Mouse (Mus musculus): ENCODE measurements around the gene Aff1. TPM values are rescaled to one million over a fixed set of nuclear protein-coding genes. Genes with fewer than 3 reads are reported as not detected.

The Aff1 gene
- total and polyA plus RNA-seq, 2 experiments from 2014 or later: 1.6 to 6.4 TPM

DNA sequence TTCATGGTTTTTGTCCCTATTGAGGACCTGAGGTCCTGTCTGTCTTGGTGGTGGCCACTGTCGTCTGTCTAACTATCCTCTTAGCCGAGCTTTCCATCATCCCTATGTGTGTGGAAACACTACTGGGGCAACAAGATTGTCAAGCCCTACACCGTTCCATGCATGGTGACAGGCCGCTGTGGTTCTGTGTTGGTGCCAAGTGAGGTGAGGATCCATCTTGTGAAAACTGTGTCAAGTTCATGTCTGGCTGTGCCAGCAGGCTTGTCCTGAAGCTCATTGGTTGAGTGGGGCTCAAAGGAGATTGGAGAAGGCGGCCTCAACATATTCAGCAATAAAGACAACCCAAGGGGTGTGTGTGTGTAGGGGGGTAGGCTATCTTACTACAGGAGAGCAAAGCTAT is 102.9 kb downstream of the Aff1 start:
- H3K27ac ChIP-seq (ENCODE audit: low read depth, low read length): no peak overlapping the region
- H3K27me3 ChIP-seq (ENCODE audit: insufficient read depth, low read length): no peaks in the 10 kb centered on the region
- H3K36me3 ChIP-seq (ENCODE audit: insufficient read depth, low read length): no peaks in the 10 kb centered on the region
- H3K9me3 ChIP-seq (ENCODE audit: low read length): no peaks in the 10 kb centered on the region
- ATAC-seq (ENCODE audit: low FRiP score) (no peak), DNase-seq (ENCODE audit: low spot score) (no peak)
- H3K9ac ChIP-seq (replicated peaks; ENCODE audit: low read length, poor library complexity, severe bottlenecking): no peak overlapping the region
- no peak overlapping the region for H3K4me2 ChIP-seq (ENCODE audit: low read depth, low read length, poor library complexity, severe bottlenecking)
- 0 out of 2 replicates have a peak, but pooled peaks cover 3% of the 10 kb centered on the region for H3K4me1 ChIP-seq (ENCODE audit: insufficient read depth, low read length)
- WGBS: over 99% methylated on average over 5 of the region's 5 CpGs
- TF ChIP-seq CTCF (IDR thresholded peaks at IDR 0.05): no peak
- H3K4me3 ChIP-seq (ENCODE audit: low read depth, low read length): no peak overlapping the region

DNA sequence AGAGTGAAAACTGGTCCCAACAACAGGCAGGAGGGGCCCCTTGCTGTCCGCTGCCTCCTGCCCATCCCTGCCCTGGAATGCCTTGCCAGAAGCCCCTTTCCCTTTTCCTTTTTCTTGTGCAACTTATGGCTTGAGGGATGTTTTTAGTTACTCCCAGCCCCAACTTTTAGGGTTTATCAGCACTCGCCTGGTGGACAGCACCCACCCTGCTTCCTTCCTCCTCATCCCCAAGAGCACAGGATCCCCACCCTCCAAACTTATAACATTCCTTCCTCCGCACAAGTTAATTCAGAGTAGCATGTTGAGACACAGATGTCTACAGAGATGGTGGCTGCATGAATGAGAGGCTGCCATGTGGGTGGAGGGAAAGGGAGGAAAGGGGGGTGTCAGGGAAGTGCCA is 103.9 kb downstream of the Aff1 start:
- Histone ChIP-seq H3K36me3 (ENCODE audit: insufficient read depth, low read length) (no peaks in the 10 kb centered on the region), H3K4me3 (ENCODE audit: low read depth, low read length) (no peak overlapping the region), H3K27ac (ENCODE audit: low read depth, low read length) (no peak overlapping the region), H3K27me3 (ENCODE audit: insufficient read depth, low read length) (no peaks in the 10 kb centered on the region), H3K4me1 (ENCODE audit: insufficient read depth, low read length) (0 out of 2 replicates have a peak, but pooled peaks cover 3% of the 10 kb centered on the region), H3K4me2 (ENCODE audit: low read depth, low read length, poor library complexity, severe bottlenecking) (no peak overlapping the region), H3K9me3 (ENCODE audit: low read length) (no peaks in the 10 kb centered on the region), H3K9ac (replicated peaks; ENCODE audit: low read length, poor library complexity, severe bottlenecking) (no peak overlapping the region)
- ATAC-seq (ENCODE audit: low FRiP score) (no peak), DNase-seq (ENCODE audit: low spot score) (no peak)
- TF ChIP-seq CTCF (IDR thresholded peaks at IDR 0.05): no peak
- 80% methylated on average over 3 of the region's 3 CpGs for WGBS

GRCm38 (mm10) chr5:103797774-103798173 is 105.6 kb downstream of the Aff1 start:
- Histone ChIP-seq H3K4me1 (ENCODE audit: insufficient read depth, low read length) (0 out of 2 replicates have a peak, but pooled peaks cover 3% of the 10 kb centered on the region), H3K27me3 (ENCODE audit: insufficient read depth, low read length) (no peaks in the 10 kb centered on the region), H3K4me3 (ENCODE audit: low read depth, low read length) (no peak overlapping the region), H3K36me3 (ENCODE audit: insufficient read depth, low read length) (no peaks in the 10 kb centered on the region), H3K9me3 (ENCODE audit: low read length) (no peaks in the 10 kb centered on the region), H3K4me2 (ENCODE audit: low read depth, low read length, poor library complexity, severe bottlenecking) (no peak overlapping the region), H3K27ac (ENCODE audit: low read depth, low read length) (no peak overlapping the region), H3K9ac (replicated peaks; ENCODE audit: low read length, poor library complexity, severe bottlenecking) (no peak overlapping the region)
- WGBS: 52% methylated on average over 10 of the region's 10 CpGs
- DNase-seq (ENCODE audit: low spot score): peak; percentile 70
- no peak for TF ChIP-seq CTCF (IDR thresholded peaks at IDR 0.05)
- ATAC-seq (ENCODE audit: low FRiP score): no peak

DNA sequence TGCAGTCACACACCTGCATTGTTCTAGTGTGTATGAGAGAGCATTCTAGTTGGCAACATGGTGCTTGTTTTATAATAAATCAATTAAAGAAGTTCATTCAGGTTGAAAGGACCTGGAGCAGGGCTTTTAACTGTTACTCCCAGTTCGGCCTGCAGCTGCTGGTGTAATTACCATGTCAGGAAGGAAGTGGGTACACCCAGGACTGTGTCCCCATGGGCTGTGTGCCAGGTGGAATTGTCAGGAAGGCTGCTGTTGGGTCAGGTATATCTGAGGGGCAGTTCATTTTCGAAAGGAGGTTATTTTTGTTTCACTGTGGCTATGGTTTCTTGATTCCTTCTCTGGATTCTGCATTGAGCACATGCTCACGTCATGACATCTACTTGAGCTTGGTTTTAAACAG is 107.3 kb downstream of the Aff1 start:
- DNase-seq (ENCODE audit: low spot score) (no peak), ATAC-seq (ENCODE audit: low FRiP score) (no peak)
- TF ChIP-seq CTCF (IDR thresholded peaks at IDR 0.05): no peak
- Histone ChIP-seq H3K27ac (ENCODE audit: low read depth, low read length) (no peak overlapping the region), H3K9me3 (ENCODE audit: low read length) (no peaks in the 10 kb centered on the region), H3K36me3 (ENCODE audit: insufficient read depth, low read length) (no peaks in the 10 kb centered on the region), H3K4me3 (ENCODE audit: low read depth, low read length) (no peak overlapping the region), H3K4me2 (ENCODE audit: low read depth, low read length, poor library complexity, severe bottlenecking) (no peak overlapping the region), H3K27me3 (ENCODE audit: insufficient read depth, low read length) (no peaks in the 10 kb centered on the region), H3K4me1 (ENCODE audit: insufficient read depth, low read length) (0 out of 2 replicates have a peak, but pooled peaks cover 3% of the 10 kb centered on the region), H3K9ac (replicated peaks; ENCODE audit: low read length, poor library complexity, severe bottlenecking) (no peak overlapping the region)
- WGBS: 76% methylated on average over 3 of the region's 3 CpGs

- Histone ChIP-seq H3K9me3 (ENCODE audit: low read length) (no peaks in the 10 kb centered on the region), H3K36me3 (ENCODE audit: insufficient read depth, low read length) (no peaks in the 10 kb centered on the region), H3K4me1 (ENCODE audit: insufficient read depth, low read length) (0 out of 2 replicates have a peak, but pooled peaks cover 3% of the 10 kb centered on the region), H3K27ac (ENCODE audit: low read depth, low read length) (no peak overlapping the region), H3K27me3 (ENCODE audit: insufficient read depth, low read length) (no peaks in the 10 kb centered on the region), H3K4me2 (ENCODE audit: low read depth, low read length, poor library complexity, severe bottlenecking) (no peak overlapping the region), H3K9ac (replicated peaks; ENCODE audit: low read length, poor library complexity, severe bottlenecking) (no peak overlapping the region), H3K4me3 (ENCODE audit: low read depth, low read length) (no peak overlapping the region)
- ATAC-seq (ENCODE audit: low FRiP score) (no peak), DNase-seq (ENCODE audit: low spot score) (no peak)
- WGBS: 35% methylated on average over 5 of the region's 5 CpGs
- no peak for TF ChIP-seq CTCF (IDR thresholded peaks at IDR 0.05)
These were observed 107.8 kb downstream of the Aff1 start for GRCm38 (mm10) chr5:103800009-103800408.

DNA sequence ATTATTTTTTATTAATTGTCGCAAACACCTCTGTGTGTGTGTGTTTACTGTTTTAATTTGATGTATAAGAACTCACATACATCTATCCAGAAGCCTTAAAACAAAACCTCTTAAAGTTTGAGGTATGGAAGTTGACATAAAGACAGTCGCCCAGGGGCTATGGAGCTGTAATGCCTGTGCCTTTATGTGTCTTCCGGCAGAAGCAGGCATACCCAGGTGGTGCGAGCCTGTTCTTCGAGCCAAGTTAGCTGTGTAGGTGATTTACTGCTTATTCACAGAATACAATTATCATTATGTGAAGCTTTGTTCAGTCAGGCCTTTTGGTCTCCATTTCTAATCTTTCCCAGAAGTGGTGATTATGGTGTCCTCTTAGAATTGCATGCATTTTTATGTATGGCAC is 111.2 kb downstream of the Aff1 start:
- no peak for TF ChIP-seq CTCF (IDR thresholded peaks at IDR 0.05)
- no peak overlapping the region for H3K27ac ChIP-seq (ENCODE audit: low read depth, low read length)
- H3K4me1 ChIP-seq (ENCODE audit: insufficient read depth, low read length): no peaks in the 10 kb centered on the region
- H3K9me3 ChIP-seq (ENCODE audit: low read length): no peaks in the 10 kb centered on the region
- H3K36me3 ChIP-seq (ENCODE audit: insufficient read depth, low read length): no peaks in the 10 kb centered on the region
- ATAC-seq (ENCODE audit: low FRiP score) (no peak), DNase-seq (ENCODE audit: low spot score) (no peak)
- 66% methylated on average over 5 of the region's 5 CpGs for WGBS
- H3K27me3 ChIP-seq (ENCODE audit: insufficient read depth, low read length): no peaks in the 10 kb centered on the region
- H3K9ac ChIP-seq (replicated peaks; ENCODE audit: low read length, poor library complexity, severe bottlenecking): no peak overlapping the region
- H3K4me3 ChIP-seq (ENCODE audit: low read depth, low read length): no peak overlapping the region
- no peak overlapping the region for H3K4me2 ChIP-seq (ENCODE audit: low read depth, low read length, poor library complexity, severe bottlenecking)
